Mouse (Mus musculus): Measurements from ENCODE around the gene Mcrip2.

DNA sequence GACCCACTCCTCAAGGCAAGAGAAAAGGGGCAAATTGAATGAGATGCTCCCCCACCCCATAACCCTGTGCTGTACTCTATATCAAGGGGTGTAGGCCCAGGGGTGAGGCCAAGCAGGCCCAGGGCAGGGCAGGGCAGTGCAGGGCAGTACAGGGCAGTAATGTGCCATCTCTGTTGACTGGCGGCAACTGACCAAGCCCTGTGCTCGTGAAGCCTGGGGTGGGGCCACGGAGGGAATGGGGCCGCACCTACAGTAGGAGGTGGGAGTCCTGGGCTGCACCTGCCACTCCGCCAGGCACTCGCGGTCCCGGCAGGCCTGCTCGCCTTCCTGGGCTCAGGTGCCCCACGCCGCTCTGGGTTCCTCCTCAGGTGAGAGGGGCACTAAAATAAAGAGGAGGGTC lies 3.3 kb downstream of the Mcrip2 start:
- TF ChIP-seq CTCF (IDR thresholded peaks at IDR 0.05; ENCODE audit: low read depth) = no peak
- TF ChIP-seq EP300 (IDR thresholded peaks at IDR 0.05; ENCODE audit: low read depth) = no peak

Measured in heart, postnatal 0 days (tissue).